Mouse (Mus musculus): ENCODE data around the gene Man1c1. TPM values are rescaled to one million over a fixed set of nuclear protein-coding genes. Genes with fewer than 3 reads are reported as not detected.

Man1c1 gene
- polyA plus RNA-seq, 1 experiment, result 26.7 TPM

GRCm38 (mm10) chr4:134669742-134670354 is 34.2 kb downstream of the Man1c1 start:
- H3K27ac ChIP-seq (ENCODE audit: insufficient read depth, low read length), result no peak overlapping the region

GRCm38 (mm10) chr4:134668355-134669028 is 35.6 kb downstream of the Man1c1 start:
- TF ChIP-seq CTCF (IDR thresholded peaks at IDR 0.05; ENCODE audit: borderline replicate concordance, insufficient read depth, low read length), result no peak
- no peak for TF ChIP-seq POLR2A (IDR thresholded peaks at IDR 0.05; ENCODE audit: low read depth, low read length)
- Histone ChIP-seq H3K27ac (ENCODE audit: insufficient read depth, low read length) (no peak overlapping the region), H3K4me1 (ENCODE audit: control insufficient read depth, insufficient read depth, low read length) (peaks cover 4% of the 10 kb centered on the region; the same call in 1 of the 2 replicates), H3K4me3 (ENCODE audit: insufficient read depth, low read length) (no peak overlapping the region)

More at GRCm38 (mm10) chr4:134669742-134670354, 34.2 kb downstream of the Man1c1 start:
- TF ChIP-seq CTCF (IDR thresholded peaks at IDR 0.05; ENCODE audit: borderline replicate concordance, insufficient read depth, low read length), result no peak
- TF ChIP-seq POLR2A (IDR thresholded peaks at IDR 0.05; ENCODE audit: low read depth, low read length), result no peak
- Histone ChIP-seq H3K4me1 (ENCODE audit: control insufficient read depth, insufficient read depth, low read length) (peaks cover 4% of the 10 kb centered on the region; the same call in 1 of the 2 replicates), H3K4me3 (ENCODE audit: insufficient read depth, low read length) (no peak overlapping the region)

- TF ChIP-seq CTCF (IDR thresholded peaks at IDR 0.05; ENCODE audit: borderline replicate concordance, insufficient read depth, low read length) (no peak), POLR2A (IDR thresholded peaks at IDR 0.05; ENCODE audit: low read depth, low read length) (no peak)
- no peak overlapping the region for H3K4me3 ChIP-seq (ENCODE audit: insufficient read depth, low read length)
- peaks cover 4% of the 10 kb centered on the region; the same call in 1 of the 2 replicates for H3K4me1 ChIP-seq (ENCODE audit: control insufficient read depth, insufficient read depth, low read length)
- no peak overlapping the region for H3K27ac ChIP-seq (ENCODE audit: insufficient read depth, low read length)
These were observed 37.7 kb downstream of the Man1c1 start for GRCm38 (mm10) chr4:134666391-134666790.

GRCm38 (mm10) chr4:134663052-134663451 is 41.0 kb downstream of the Man1c1 start:
- Histone ChIP-seq H3K27ac (ENCODE audit: insufficient read depth, low read length) (no peak overlapping the region), H3K4me3 (ENCODE audit: insufficient read depth, low read length) (no peak overlapping the region), H3K4me1 (ENCODE audit: control insufficient read depth, insufficient read depth, low read length) (peaks cover 20% of the 10 kb centered on the region)
- TF ChIP-seq CTCF (IDR thresholded peaks at IDR 0.05; ENCODE audit: borderline replicate concordance, insufficient read depth, low read length), result no peak
- no peak for TF ChIP-seq POLR2A (IDR thresholded peaks at IDR 0.05; ENCODE audit: low read depth, low read length)

GRCm38 (mm10) chr4:134660630-134661183 is 43.4 kb downstream of the Man1c1 start:
- Histone ChIP-seq H3K4me1 (ENCODE audit: control insufficient read depth, insufficient read depth, low read length) (peaks cover 20% of the 10 kb centered on the region), H3K27ac (ENCODE audit: insufficient read depth, low read length) (no peak overlapping the region), H3K4me3 (ENCODE audit: insufficient read depth, low read length) (no peak overlapping the region)
- TF ChIP-seq CTCF (IDR thresholded peaks at IDR 0.05; ENCODE audit: borderline replicate concordance, insufficient read depth, low read length) (no peak), POLR2A (IDR thresholded peaks at IDR 0.05; ENCODE audit: low read depth, low read length) (no peak)

DNA sequence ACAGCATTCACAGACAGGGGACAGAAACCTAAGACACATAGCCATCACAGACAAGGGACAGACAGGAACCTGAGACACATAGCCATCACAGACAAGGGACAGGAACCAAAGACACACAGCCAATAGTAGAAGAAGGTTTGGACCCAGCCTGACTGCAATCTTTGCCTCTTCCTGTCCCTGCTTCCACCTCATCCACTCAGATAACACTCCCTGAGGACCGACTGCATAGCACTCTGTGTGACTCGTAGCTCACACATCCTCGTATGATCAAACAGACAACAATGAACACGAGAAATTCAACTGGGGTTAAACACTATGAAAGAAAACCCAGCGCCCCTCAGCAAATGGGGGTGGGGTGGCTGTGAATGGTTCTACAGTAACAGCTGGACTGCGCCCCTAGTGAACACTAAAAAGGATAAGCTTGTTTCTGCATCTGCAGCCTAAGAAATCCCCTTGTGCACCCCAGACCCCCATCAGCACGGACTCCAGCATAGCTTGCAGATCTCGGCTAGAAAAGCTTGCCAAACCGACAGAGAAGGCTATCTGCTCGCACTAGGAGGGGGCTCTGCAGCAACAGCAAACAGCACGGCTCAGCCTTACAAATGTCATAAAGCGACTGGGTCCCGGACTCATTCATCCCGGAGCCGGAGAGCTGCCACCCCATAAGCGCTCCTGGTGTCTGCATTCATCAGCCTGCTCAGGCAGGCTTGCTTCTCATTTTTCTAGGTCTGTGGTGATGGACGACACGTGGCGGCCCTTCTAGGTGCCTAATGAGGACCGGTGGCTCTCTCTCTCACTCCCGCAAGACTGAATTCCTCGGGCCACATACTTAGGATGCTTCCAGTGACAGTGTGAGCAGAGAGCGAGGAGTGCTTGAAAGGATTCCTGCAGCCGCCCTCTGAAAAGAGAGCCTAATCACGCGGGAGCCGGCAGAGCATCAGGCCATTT is 44.5 kb downstream of the Man1c1 start:
- Histone ChIP-seq H3K4me3 (ENCODE audit: insufficient read depth, low read length) (no peak overlapping the region), H3K4me1 (ENCODE audit: control insufficient read depth, insufficient read depth, low read length) (peaks cover 20% of the 10 kb centered on the region), H3K27ac (ENCODE audit: insufficient read depth, low read length) (peak overlapping the region; percentile 9; the same call in 1 of the 2 replicates)
- TF ChIP-seq CTCF (IDR thresholded peaks at IDR 0.05; ENCODE audit: borderline replicate concordance, insufficient read depth, low read length), result no peak
- TF ChIP-seq POLR2A (IDR thresholded peaks at IDR 0.05; ENCODE audit: low read depth, low read length), result no peak

GRCm38 (mm10) chr4:134657473-134657872 is 46.6 kb downstream of the Man1c1 start:
- Histone ChIP-seq H3K4me1 (ENCODE audit: control insufficient read depth, insufficient read depth, low read length) (peaks cover 20% of the 10 kb centered on the region), H3K4me3 (ENCODE audit: insufficient read depth, low read length) (no peak overlapping the region), H3K27ac (ENCODE audit: insufficient read depth, low read length) (no peak overlapping the region)
- TF ChIP-seq POLR2A (IDR thresholded peaks at IDR 0.05; ENCODE audit: low read depth, low read length) (no peak), CTCF (IDR thresholded peaks at IDR 0.05; ENCODE audit: borderline replicate concordance, insufficient read depth, low read length) (no peak)

GRCm38 (mm10) chr4:134654391-134654790 is 49.7 kb downstream of the Man1c1 start:
- Histone ChIP-seq H3K27ac (ENCODE audit: insufficient read depth, low read length) (no peak overlapping the region), H3K4me1 (ENCODE audit: control insufficient read depth, insufficient read depth, low read length) (peaks cover 4% of the 10 kb centered on the region), H3K4me3 (ENCODE audit: insufficient read depth, low read length) (no peak overlapping the region)
- TF ChIP-seq POLR2A (IDR thresholded peaks at IDR 0.05; ENCODE audit: low read depth, low read length) (no peak), CTCF (IDR thresholded peaks at IDR 0.05; ENCODE audit: borderline replicate concordance, insufficient read depth, low read length) (no peak)

DNA sequence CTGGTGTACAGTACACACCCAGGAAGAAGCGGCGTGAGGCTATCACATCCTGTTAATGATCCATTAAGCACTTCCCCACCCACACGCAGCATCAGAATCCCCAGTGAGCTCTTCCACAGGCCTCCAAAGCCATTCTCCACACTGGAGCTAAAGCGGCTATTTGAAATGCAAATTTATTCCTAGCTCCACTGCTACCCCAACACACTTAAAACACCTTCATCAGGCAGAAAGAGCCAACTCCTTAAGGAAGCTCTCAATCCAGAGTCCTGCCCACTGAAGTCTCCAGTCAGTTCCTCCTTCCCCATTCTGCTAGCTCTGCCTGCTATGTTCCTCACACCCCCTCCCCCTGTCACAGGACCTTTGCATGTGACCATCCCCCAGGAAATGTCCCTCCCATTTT is 51.4 kb downstream of the Man1c1 start:
- Histone ChIP-seq H3K4me1 (ENCODE audit: control insufficient read depth, insufficient read depth, low read length) (no peaks in the 10 kb centered on the region), H3K27ac (ENCODE audit: insufficient read depth, low read length) (no peak overlapping the region), H3K4me3 (ENCODE audit: insufficient read depth, low read length) (no peak overlapping the region)
- TF ChIP-seq POLR2A (IDR thresholded peaks at IDR 0.05; ENCODE audit: low read depth, low read length), result no peak
- no peak for TF ChIP-seq CTCF (IDR thresholded peaks at IDR 0.05; ENCODE audit: borderline replicate concordance, insufficient read depth, low read length)
